Mouse (Mus musculus) heart, postnatal 0 days (tissue): Measurements from ENCODE around the gene Rad54l2.

Experiments used
- CTCF ChIP-seq: IDR thresholded peaks from 2 replicates; pipeline ENCODE4 v1.5.1; 2016; ENCODE audit warnings: antibody characterized with exemption, control low read depth, low read depth
- EP300 ChIP-seq: IDR thresholded peaks from 2 replicates; pipeline ENCODE4 v1.6.1; 2016; ENCODE audit warnings: antibody characterized with exemption, low read depth

DNA sequence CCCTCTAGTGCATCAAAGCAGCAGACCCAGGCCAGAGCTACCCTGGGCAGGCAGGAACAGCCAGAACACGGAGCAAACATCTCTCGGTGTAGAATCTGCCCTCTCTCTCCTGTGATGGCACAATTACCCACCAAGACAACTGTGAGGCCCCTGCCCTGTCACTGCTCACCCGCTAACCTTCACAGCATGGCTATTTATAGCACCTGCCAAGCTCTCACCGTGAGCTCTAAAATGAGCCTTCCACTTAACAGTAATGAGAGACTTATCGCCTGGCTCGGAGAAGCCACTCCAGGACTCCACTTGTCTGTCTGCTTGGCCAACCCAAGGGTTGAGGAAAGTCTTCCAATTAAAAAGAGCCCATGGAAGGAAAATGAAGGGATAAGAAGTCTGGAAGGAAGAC is 125.8 kb downstream of the Rad54l2 start:
- TF ChIP-seq CTCF (no peak), EP300 (no peak)
